Mouse (Mus musculus) embryo, embryonic 10.5 days (tissue): ENCODE measurements at regions not wholly inside any gene's neighbourhood (a gene's known extent, or its start where the extent isn't known, plus 50 kb on each side); places are given as distances from the start of the nearest gene placed in this dataset.

ENCODE experiments used
- DNase-seq: peaks from one replicate; pipeline ENCODE4 v3.0.0-alpha.2; 2015; ENCODE audit warnings: low spot score

DNA sequence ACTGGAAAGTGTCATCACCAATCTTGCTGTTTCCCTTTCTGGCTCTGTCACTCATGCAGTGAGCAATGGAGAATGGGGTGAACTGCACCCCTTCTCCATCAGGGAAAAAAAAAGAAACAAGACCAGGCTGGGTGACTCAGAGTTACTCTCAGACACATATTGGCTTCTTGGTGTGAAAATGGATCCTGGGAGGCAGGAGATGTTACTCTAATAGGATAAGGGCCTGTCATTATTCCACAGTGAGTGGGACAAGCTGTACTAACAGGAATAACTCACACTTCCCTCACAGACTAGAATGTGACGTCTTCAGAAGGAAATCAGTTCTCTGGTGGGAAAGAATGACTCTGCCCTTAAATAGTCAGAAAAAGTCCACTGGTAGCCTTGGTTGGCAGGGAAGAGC is 181.4 kb upstream of the Nlrp1b start:
- no peak for DNase-seq

DNA sequence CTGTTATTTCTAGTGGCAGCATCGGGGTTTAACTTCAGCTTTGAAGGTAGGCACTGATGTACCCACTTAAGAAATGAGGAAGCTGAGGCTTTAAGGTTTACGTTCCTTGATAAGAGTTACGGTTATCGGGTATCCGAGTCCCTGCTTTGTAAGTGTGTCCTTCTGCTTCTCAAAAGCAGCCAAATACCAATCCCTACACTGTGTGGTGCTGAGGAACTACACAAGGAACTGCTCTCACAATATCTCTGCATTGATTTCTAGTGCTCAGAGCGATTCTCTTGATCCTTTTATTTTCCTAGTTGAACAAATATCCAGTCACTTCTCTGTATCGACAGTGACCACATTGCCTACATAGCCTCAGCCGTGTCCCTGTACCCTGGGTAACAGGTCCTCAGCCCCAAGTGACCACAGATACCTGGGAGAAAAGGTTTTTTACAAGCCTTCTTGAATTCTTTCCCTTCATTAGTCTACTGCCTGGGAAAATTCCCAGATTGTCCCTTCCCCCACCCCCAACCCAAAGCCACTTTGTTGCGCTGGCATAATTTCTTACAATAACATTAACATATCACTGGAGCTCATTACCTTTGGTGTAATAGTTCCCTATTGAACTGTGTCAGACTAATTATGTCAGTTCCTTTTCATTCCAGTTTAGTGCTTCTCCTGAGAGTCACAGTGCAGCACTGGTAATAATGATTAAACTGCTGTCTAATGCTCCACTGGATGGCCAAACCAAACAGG is 184.0 kb upstream of the Nlrp1b start:
- no peak for DNase-seq

DNA sequence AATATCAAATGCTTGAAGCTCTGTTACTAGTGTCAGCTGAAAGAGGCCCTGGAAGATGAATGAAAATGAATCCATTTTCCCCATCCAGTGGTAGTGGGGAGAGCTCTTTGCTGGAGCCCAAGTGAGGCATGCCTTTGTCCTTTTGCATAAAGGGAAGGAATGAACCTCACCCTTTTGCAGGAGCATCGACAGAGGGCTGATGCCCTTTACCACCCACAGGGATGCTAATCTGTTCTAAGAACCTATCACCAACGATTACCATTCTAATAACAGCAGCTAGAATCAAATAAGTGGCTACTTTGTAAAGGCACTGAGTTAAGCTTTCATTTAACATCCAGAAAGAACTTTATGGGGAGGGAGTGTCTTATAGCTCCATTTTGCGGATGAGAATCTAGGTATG is 184.9 kb upstream of the Nlrp1b start:
- no peak for DNase-seq

DNA sequence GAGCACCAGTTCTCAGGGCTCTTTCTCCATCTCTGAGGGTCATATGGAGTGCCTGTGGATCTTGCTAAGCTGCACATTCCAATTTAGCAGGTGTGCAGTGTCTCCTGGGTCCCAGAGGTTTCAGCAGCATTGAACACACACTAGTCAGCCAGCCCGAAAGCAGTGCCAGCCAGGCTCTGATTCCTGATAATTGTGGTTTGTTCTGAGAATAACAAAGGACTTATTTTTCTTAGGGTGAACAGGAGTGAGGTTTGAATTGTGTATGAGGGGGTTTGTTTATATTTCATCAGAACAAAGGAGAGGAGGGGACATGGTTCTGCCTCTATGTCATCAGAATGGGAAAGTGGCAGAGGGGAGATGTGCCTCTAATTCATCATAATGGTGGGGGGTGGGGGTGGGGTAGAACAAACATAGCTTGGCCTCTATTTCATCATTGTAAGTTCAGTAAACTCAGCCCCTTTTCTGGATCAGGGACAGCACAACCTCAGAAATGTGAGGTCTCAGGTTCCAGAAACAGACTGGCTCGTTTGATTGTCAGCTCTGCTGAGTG is 191.8 kb upstream of the Nlrp1b start:
- no peak for DNase-seq

DNA sequence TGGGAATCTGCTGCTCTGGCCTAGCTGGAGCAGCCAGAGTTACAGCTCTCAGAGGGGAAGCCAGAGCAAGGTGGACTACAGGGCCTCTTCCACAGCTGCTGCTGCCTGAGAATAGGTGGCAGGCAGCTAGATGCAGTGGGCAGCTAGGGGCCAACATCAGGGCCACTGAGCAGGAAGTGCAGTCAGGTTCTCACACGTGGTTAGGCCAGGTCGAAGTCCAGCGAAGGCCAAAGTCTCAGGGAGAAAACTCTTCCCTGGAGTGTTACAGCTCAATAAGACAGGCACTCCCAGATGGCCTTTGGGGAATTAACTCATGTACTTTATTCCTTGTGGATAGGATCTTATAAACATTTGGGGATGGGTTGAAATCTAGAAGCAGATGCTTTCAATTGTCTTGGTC is 192.7 kb upstream of the Nlrp1b start:
- no peak for DNase-seq

DNA sequence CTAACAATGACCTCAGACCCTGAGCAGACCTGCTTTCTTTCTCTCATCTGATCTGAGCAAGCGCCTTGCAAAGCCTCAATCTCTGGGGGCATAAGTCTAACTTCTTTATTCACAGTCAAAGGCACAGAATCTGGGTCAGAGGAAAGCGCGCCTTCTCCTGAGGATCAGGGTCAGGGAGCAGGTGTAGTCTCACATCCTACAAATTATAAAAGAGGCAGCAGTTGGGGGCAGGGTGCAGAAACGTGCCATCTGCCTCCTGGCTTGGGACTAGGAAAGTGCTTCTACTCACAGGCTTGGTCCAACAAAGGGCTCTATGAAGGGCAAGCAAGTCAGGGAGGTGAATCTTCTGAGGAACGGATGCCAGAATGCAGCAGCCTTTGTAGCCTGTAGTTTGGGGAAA is 194.3 kb upstream of the Nlrp1b start:
- no peak for DNase-seq

DNA sequence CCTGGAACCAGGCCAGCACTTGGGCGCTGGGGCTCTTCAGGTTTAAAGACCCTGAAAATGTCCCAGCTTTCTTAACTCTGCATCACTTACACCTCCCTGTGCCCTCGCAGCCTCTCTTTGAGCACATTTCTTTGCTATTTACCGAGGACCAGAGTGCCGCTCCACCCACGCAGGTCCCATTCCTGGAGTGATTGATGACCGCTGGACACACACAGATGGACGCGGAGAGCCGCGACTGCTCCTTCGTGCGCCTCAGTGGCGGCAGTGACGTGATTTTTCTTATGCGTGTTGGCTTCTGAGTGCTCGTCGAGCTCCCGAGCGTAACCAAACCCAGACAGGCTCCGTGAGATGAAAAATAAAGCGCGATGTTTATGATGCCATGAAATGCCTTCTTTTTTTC is 199.2 kb upstream of the Nlrp1b start:
- no peak for DNase-seq

DNA sequence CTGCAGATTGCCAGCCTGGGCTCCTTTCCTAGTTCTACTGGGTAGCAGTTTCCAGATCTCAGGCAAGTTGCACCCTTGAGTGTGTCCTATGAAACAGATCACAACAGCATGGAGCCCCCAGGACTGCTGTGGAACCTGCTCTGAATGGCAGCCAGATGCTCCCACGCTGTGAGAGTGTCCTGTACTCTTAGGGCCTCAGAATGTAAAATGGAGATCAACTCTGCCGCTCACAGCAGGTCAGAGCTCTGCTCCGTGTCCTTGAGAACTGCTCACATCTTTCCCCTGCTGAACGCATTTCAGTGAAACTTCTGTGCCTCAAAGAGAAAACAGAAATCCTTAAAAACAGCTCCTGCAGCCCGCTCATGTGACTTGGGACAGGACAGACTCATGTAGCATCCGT is 203.7 kb upstream of the Nlrp1b start:
- no peak for DNase-seq

DNA sequence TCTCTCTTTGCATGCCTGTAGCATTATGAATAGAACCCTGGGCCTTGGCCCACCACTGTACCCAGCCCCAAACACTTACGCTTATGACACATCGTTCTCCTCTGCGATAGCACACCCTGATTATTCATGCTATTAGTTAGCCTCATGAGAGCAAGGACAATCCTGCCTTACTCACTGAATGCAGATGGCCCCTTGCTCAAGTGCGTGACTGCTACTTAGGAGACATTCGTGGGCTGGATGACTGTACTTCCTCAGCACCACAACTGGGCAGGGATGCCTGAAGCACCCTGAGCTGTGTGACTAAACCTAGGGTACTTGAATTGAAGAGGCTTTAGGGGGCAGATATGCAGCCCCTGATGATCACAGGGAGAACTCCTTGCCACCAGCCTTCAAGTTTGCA is 204.4 kb upstream of the Nlrp1b start:
- no peak for DNase-seq

DNA sequence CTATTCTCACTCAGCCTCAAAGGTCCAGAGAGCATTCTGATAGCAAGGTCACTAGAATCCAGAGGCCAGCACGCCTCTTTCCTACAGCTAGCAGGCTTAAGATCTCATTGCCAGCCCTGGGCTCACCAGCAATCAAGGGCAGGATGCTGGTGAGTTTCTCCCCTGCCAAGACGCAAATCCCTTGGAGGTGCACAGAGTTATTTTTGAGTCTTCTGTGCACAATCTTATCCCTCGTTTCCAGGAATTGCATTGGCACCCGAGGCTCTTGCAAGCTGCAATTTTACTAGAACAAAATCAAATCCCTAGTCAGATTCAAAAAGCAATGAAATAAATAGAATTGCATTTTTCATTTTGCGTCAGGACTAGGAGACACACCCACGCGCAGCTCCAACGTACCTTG is 205.2 kb upstream of the Nlrp1b start:
- no peak for DNase-seq

DNA sequence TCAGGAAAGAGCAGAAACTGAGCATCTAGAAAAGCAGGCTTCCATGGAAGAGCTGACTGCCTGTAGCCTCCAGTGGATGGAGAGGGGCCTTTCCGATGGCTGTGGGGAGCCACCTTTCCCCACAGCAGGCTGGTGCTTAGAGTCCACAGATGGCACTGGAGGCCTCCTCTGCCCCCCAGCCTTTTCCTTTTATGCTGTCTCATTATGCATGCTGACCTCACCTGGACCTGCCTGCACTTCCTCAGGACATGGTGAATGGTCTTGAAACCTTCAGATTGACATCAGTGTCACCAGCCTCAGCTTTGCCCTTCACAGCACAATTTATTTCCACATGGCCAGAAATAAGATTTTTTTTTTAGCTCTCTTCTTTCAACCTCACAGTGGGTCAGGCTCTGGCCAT is 205.8 kb upstream of the Nlrp1b start:
- DNase-seq: no peak

DNA sequence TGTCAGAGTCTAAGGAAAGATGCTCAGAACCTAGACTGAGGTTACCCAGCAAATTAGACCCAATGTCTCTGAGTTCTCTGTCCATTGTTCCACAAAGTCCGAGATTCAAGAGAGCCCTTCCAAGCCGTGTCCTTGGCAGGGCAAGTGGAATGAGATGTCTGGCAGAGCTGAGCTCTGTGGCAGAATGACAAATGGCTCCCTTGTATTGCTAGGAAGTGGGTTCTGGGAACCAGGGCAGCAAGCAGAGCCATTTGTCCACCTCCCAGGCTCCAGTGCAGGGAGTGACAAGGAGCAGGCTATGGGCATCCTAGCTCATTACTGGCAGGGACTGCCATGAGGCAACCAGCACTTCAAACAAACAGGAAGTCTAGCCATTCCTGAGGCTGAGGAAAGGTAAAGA is 206.3 kb upstream of the Nlrp1b start:
- no peak for DNase-seq

DNA sequence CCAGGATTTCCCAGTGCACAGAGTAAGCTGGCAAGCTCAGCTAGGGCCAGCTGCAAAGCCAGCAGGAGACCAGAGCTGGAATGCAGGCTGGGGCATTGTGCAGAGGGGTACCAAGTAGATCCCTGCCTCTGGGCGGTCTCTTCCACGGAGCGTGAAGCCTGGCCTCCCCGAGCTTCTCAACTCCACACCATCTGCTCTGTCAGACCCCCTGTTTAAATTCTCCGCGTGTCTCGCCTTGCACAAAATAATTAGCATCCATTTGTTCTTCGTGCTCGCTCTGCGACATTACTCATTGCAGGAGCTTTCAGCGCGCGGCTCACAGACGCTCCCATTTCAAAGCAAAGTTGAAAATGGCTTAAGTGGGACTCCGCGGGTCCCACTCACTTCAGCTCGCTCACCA is 209.3 kb upstream of the Nlrp1b start:
- peak; percentile 37 for DNase-seq

DNA sequence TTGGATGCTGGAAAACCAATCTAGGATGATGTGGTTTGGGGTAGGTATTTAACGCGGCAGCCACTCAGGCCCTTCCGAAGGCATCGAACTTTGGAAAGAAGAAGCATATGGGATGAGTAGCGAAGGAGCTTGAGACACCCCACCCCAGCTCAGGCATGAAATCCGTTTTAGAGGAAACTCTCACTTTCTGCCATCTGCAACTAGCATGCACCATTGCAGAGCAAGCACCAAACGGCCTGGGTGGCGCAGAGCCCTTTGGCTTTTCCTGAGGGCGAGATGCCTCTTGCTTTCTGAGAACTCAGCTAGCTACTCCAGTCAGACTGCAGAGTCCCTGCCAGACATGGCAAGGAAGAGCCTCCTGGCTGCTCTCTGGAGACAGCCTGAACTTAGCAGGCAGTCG is 209.9 kb upstream of the Nlrp1b start:
- no peak for DNase-seq

DNA sequence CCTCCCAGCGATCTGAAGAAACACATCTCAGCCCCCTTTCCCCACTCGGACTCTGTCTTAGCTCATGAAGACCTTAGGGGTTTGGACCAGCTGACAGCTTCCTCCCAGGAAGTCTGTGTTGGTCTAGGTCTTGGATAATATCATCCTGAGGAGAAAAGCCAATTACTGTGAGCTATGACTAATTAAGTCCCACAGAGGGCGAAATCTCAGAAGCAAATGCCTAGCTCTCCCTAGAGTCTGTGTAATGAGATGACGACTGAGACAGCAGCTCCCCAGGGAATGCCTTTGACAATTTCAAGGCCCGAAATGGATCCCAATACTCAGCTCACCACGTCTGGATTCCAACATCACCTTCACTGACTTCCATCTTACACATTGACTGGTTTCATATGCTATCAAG is 213.5 kb upstream of the Nlrp1b start:
- DNase-seq: no peak

DNA sequence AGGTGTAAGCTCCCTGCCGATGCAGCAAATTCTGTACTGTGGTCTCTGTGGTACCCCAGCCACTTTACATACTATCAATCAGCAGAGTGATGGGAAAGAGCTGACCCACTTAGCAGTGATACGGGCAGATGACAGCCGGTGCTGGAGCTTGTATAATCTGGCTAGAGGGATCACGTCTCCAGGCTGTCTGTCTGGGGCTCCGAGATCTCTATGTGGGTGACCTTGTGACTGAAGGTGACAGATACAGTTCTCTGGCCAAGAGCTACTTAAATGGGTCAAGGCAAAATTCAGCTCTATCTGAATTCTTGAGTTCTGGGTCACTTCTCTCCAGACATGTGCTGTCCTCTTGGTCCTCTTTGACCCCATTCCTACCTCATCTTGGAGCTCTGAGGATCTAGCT is 216.1 kb upstream of the Nlrp1b start:
- DNase-seq: no peak

DNA sequence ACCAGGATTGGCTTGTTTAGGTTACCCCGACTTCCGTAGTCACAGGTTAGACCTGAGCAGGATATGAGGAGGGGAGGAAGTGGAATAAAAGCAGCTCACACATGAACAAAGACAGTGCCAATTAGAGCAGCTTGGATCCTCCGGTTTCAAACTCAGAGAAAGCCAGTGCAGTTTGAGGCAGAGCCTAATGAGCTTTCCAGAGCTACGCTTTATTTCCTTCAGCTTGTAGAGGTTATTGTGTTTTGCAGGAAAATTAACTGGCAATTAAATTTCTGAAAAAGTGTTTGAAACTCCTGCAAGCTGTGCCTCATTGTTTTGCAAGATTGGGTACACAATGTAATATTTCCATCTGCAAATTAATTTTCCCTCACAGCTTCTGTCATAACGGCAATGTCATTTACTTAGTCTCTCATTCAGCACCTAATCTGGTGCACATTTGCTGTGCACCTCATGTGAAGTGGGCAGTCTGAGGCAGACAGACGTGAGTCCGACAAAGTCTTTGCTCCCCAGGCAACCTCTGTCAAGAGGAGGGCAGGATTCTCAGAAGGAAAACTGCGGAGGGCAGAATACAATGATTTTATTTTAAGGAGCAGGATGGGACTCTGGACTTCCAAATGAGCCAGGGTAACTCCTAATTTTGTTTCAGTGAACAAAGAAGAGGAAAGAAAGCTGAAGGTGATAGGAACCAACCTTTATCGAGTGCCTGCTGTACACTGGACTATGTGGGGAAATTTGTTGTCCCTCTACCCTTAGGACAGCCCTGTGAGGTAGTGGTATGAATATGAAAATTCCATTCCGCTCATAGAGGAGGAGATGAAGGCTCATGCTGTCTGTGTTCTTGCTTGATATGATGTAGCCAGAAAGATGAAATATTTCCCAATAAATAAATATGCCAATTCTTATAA is 217.6 kb upstream of the Nlrp1b start:
- no peak for DNase-seq

DNA sequence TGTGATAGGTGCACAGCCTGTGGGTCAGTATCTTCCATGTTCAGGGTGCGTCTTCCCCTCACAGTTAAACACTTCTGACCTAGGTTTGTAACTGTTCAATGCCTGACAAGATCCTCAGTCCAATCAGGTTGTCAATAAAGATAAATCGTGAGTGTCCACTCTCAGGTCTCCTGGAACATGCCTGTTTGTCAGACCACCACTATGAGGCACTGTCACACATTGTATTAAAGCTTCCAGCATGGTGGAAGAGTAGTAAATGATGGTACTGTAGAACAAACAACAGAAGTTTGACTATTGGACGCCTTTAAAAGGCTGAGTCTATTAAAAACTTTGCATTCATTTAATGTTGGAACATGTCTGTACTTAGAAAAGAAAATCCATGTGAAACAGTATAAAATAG is 249.6 kb upstream of the Nlrp1b start:
- DNase-seq: no peak

DNA sequence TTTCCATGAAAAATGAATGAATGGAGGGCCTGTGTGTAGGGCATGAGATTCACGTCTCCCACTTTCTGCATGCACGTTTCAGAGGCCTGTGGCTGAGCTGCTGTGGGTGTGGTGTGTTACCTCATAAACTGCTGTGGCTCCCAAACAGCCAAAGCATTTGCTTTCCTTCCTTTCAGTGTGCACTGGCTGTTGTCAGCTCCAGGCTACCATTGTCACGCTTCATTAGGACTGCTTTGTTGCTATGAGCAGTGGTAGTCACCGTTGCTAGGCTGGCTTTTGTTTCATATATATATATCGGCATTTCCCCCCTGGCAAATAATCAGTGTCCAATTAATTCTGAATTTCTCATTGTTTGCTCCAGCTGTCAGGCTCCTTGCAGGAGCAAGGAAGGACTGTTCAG is 251.9 kb upstream of the Wscd1 start:
- DNase-seq: peak; percentile 76

DNA sequence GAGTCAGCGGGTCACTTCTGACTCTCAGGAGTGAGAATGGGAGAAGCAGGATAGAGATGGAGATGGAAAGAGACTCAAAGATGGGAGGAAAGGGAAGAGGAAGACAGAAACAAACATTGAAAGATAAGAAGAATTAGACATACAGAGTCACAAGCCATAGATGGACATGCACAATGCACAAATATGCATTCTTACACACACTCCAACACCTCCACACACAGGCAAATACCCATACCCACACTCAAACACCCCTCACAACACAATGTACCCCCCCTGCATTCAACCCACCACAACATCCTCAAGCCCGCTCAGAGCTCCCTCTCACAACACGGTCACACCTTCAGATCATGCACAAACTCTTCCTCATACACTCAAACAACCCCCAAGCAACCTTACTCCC is 251.4 kb upstream of the Wscd1 start:
- DNase-seq: no peak

DNA sequence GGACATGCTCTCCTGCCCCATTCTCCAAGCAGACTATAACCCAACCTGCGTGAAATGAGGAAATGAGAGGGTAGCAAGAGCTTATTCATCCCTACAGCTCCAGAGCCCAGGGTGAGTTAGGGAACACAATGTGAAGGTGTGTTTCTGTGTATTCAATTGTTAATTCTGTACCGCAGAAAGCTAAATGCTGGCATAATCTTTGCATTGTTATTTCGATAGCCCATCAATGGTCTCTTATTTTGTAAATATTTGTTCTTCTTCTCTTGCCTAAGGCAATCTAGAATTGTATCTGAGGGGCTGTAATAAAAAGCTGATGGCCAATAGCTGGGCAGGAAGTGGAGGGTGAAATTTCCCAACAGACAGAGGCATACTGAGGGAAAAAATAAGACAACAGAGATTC is 247.6 kb upstream of the Wscd1 start:
- no peak for DNase-seq

DNA sequence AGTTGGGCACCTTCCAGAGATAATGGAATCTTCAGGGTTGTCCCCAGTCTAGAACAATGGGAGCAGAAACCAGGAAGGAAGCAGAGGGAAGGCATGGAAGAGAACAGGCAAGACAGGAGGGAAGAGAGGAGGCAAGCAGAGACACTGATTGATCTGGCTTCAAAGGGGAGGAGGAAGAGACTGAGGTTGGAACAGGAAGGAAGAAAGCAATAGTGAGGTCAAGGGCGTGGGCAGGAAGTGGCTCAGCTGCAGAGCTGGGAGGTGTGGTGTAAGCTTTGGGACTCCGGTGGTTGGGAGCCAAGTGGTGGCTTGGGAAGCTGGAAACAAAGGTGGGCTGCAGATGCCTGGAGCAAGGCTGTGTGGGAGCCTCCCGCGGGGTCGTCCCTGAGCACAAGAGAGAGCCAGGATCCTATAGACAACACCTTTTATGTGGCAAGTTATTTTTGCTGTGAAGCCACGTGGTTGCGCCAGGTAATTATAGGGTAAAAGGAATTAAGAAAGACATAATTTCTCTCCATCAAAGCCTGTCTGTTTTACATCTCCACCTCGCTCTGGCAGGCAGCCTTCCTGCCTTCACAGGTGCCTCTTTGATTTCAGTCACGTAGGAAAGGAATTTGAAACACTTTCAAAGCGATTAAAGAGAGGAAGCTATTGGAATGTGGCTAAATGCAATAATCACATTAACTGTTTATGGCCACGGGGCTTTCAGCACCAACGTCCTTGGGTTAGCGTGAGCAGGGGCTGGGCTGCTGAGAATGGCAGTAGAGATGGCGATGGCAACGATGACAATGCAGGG is 237.3 kb upstream of the Wscd1 start:
- DNase-seq: no peak

DNA sequence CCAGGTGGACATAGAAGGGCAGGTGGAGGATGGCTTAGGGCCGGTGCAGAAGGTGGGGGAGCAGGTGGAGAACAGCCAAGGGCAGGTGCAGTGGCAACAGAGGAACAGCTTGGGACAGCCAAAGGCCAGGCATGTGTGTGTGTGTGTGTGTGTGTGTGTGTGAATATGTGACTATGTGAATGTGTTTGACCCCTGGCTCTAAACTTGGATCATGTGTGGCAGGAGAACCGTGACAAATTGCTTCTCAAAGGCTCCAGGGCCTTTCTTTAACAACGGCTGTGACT is 236.7 kb upstream of the Wscd1 start:
- no peak for DNase-seq
